Mouse (Mus musculus): Measurements from ENCODE around the gene 6030408B16Rik. TPM values are rescaled to one million over a fixed set of nuclear protein-coding genes. Genes with fewer than 3 reads are reported as not detected.
A peak's percentile ranks its signal among the peaks of the same experiment; 100 is the strongest.

The 6030408B16Rik gene
- polyA plus RNA-seq, 1 experiment from 2014 or later, result 4.4 TPM

DNA sequence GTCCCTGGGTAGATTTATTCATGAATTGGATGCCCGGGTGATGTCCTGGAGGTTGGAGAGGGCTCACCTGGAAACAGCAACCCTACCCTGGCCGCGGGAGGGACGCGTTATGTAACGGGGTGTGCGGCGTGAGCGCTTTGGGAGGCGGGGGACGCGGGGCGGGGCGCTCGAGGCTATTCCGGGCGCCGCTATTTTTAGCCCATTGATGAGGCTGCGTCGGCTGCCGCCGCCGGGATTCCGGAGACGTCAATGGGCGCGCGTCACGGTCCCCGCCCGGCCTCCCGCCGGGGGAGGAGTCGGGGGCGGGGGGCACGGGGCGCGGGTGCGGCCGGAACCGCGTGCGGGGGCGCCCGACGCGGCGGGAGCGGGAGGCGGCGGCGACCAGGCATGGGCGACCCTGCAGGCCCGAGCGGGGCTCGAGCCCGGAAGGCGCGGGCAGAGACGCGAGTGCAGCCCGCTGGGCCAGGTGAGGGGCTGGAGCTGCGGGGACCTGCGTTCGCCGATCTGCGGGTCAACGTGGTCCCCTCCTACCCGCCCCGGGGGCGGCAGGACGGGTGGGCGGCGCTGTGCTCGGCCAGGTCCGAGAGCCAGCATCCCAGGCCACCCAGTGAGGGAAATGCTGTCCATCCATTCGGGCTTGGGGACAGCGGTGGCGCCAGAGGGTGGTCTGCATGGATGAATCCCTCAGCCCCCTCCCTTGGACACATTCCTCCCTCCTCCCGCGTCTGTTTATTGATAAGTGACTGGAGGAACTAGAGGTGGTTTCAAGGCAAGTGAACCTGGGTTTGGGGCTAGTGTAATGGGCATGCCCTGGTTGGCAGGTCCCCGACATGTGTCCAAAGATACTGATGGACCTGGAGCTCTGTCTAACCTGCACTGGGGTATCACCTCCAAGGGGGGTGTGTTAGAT is 38.9 kb upstream of the 6030408B16Rik start, which contains the start of gene Nr4a1:
TSS of gene Nr4a1 (plus strand) at position 384 of the 910 bp plus-strand sequence.
- H3K27ac ChIP-seq (ENCODE audit: low read length), result 0 out of 2 replicates have a peak within 1 kb of the TSS, but pooled peaks have one; percentile 13
- H3K4me3 ChIP-seq (ENCODE audit: low read length), result peak within 1 kb of the TSS; percentile 61
- no peaks in the 10 kb centered on the region for H3K9me3 ChIP-seq (ENCODE audit: control insufficient read depth, low read length)
- H3K4me2 ChIP-seq (ENCODE audit: low read depth, low read length), result peak within 1 kb of the TSS; percentile 94
- no peaks in the 10 kb centered on the region for H3K36me3 ChIP-seq (ENCODE audit: control insufficient read depth, insufficient read depth, low read length)
- peak; percentile 70 for ATAC-seq
- 1% methylated on average over 77 of the region's 82 CpGs for WGBS
- H3K9ac ChIP-seq (ENCODE audit: low read depth, low read length), result peak within 1 kb of the TSS; percentile 78
- peaks cover 9% of the 10 kb centered on the region; the same call in 1 of the 2 replicates for H3K4me1 ChIP-seq (ENCODE audit: control insufficient read depth, insufficient read depth, low read length)
- no peaks in the 10 kb centered on the region for H3K27me3 ChIP-seq (replicated peaks; ENCODE audit: control insufficient read depth, insufficient read depth, low read length)

- Histone ChIP-seq H3K9ac (ENCODE audit: low read depth, low read length) (no peak overlapping the region), H3K4me2 (ENCODE audit: low read depth, low read length) (no peak overlapping the region), H3K27ac (ENCODE audit: low read length) (no peak overlapping the region), H3K27me3 (replicated peaks; ENCODE audit: control insufficient read depth, insufficient read depth, low read length) (no peaks in the 10 kb centered on the region), H3K9me3 (ENCODE audit: control insufficient read depth, low read length) (no peaks in the 10 kb centered on the region), H3K4me3 (ENCODE audit: low read length) (no peak overlapping the region), H3K36me3 (ENCODE audit: control insufficient read depth, insufficient read depth, low read length) (no peaks in the 10 kb centered on the region), H3K4me1 (ENCODE audit: control insufficient read depth, insufficient read depth, low read length) (peaks cover 22% of the 10 kb centered on the region)
- WGBS, result 91% methylated on average over 7 of the region's 7 CpGs
- ATAC-seq, result no peak
Measured at GRCm38 (mm10) chr15:101255842-101256462, 37.1 kb upstream of the 6030408B16Rik start.

DNA sequence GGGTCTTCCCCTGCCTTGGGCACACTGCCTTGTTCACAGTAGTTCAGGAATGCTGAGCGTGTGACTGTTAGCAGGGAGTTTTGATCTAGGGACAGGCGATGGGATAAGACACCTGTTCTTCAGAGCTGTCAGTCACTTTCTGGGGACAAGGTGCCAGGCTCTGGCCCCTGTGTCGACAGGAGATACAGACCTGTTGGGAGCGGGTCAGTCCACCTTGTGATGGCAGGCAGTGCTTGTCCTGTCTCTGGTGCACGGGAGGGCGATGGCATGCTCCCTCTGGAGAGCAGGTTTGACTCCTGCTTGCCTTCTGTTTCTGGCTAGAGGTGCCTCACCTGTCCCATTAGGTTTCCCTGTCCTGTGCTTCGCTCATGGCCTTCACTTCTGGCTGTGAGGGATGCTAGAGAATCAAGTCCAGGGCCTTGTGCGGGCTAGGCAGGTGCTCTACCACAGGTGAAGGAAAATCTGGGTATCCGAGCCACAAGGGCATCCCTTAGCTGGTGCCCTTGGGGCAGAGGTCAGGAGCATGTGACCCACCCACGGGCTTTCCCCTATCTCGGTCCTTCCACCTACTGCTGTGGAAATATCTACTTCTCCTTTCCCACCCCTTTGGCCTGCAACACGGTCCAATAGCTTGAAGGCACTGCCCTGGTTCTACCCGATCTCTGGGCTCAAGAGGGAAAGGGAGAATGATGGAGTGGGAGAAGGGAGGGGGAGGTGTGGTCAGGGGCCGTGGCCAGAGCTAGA is 36.4 kb upstream of the 6030408B16Rik start:
- Histone ChIP-seq H3K9ac (ENCODE audit: low read depth, low read length) (no peak overlapping the region), H3K27ac (ENCODE audit: low read length) (no peak overlapping the region), H3K9me3 (ENCODE audit: control insufficient read depth, low read length) (no peaks in the 10 kb centered on the region), H3K4me2 (ENCODE audit: low read depth, low read length) (no peak overlapping the region), H3K4me3 (ENCODE audit: low read length) (no peak overlapping the region), H3K27me3 (replicated peaks; ENCODE audit: control insufficient read depth, insufficient read depth, low read length) (no peaks in the 10 kb centered on the region), H3K4me1 (ENCODE audit: control insufficient read depth, insufficient read depth, low read length) (peaks cover 27% of the 10 kb centered on the region), H3K36me3 (ENCODE audit: control insufficient read depth, insufficient read depth, low read length) (no peaks in the 10 kb centered on the region)
- no peak for ATAC-seq
- WGBS, result 74% methylated on average over 14 of the region's 14 CpGs

GRCm38 (mm10) chr15:101258420-101258819 is 34.6 kb upstream of the 6030408B16Rik start:
- no peaks in the 10 kb centered on the region for H3K36me3 ChIP-seq (ENCODE audit: control insufficient read depth, insufficient read depth, low read length)
- ATAC-seq, result no peak
- H3K4me1 ChIP-seq (ENCODE audit: control insufficient read depth, insufficient read depth, low read length), result peaks cover 38% of the 10 kb centered on the region
- H3K27ac ChIP-seq (ENCODE audit: low read length), result no peak overlapping the region
- H3K9ac ChIP-seq (ENCODE audit: low read depth, low read length), result no peak overlapping the region
- H3K4me2 ChIP-seq (ENCODE audit: low read depth, low read length), result no peak overlapping the region
- H3K27me3 ChIP-seq (replicated peaks; ENCODE audit: control insufficient read depth, insufficient read depth, low read length), result no peaks in the 10 kb centered on the region
- no peaks in the 10 kb centered on the region for H3K9me3 ChIP-seq (ENCODE audit: control insufficient read depth, low read length)
- 82% methylated on average over 11 of the region's 11 CpGs for WGBS
- no peak overlapping the region for H3K4me3 ChIP-seq (ENCODE audit: low read length)

- WGBS, result 75% methylated on average over 3 of the region's 3 CpGs
- H3K36me3 ChIP-seq (ENCODE audit: control insufficient read depth, insufficient read depth, low read length), result no peaks in the 10 kb centered on the region
Measured at GRCm38 (mm10) chr15:101259922-101260321, 33.1 kb upstream of the 6030408B16Rik start.

GRCm38 (mm10) chr15:101260387-101260786 is 32.6 kb upstream of the 6030408B16Rik start:
- 40% methylated on average over 10 of the region's 10 CpGs for WGBS
- no peaks in the 10 kb centered on the region for H3K36me3 ChIP-seq (ENCODE audit: control insufficient read depth, insufficient read depth, low read length)
- peak overlapping the region; percentile 22; the same call in 1 of the 2 replicates for H3K9ac ChIP-seq (ENCODE audit: low read depth, low read length)
- peak overlapping the region; percentile 91 for H3K27ac ChIP-seq (ENCODE audit: low read length)
- H3K27me3 ChIP-seq (replicated peaks; ENCODE audit: control insufficient read depth, insufficient read depth, low read length), result no peaks in the 10 kb centered on the region
- H3K9me3 ChIP-seq (ENCODE audit: control insufficient read depth, low read length), result no peaks in the 10 kb centered on the region
- peaks cover 30% of the 10 kb centered on the region for H3K4me1 ChIP-seq (ENCODE audit: control insufficient read depth, insufficient read depth, low read length)
- peak; percentile 38; the same call in 1 of the 2 replicates for ATAC-seq
- 0 out of 2 replicates have a peak overlapping the region, but pooled peaks have one; percentile 5 for H3K4me2 ChIP-seq (ENCODE audit: low read depth, low read length)
- no peak overlapping the region for H3K4me3 ChIP-seq (ENCODE audit: low read length)

More at GRCm38 (mm10) chr15:101259922-101260321, 33.1 kb upstream of the 6030408B16Rik start:
- H3K4me3 ChIP-seq (ENCODE audit: low read length), result no peak overlapping the region
- H3K27ac ChIP-seq (ENCODE audit: low read length), result peak overlapping the region; percentile 91
- H3K4me2 ChIP-seq (ENCODE audit: low read depth, low read length), result no peak overlapping the region
- H3K4me1 ChIP-seq (ENCODE audit: control insufficient read depth, insufficient read depth, low read length), result peaks cover 30% of the 10 kb centered on the region
- no peaks in the 10 kb centered on the region for H3K27me3 ChIP-seq (replicated peaks; ENCODE audit: control insufficient read depth, insufficient read depth, low read length)
- H3K9ac ChIP-seq (ENCODE audit: low read depth, low read length), result peak overlapping the region; percentile 22; the same call in 1 of the 2 replicates
- ATAC-seq, result no peak
- H3K9me3 ChIP-seq (ENCODE audit: control insufficient read depth, low read length), result no peaks in the 10 kb centered on the region

DNA sequence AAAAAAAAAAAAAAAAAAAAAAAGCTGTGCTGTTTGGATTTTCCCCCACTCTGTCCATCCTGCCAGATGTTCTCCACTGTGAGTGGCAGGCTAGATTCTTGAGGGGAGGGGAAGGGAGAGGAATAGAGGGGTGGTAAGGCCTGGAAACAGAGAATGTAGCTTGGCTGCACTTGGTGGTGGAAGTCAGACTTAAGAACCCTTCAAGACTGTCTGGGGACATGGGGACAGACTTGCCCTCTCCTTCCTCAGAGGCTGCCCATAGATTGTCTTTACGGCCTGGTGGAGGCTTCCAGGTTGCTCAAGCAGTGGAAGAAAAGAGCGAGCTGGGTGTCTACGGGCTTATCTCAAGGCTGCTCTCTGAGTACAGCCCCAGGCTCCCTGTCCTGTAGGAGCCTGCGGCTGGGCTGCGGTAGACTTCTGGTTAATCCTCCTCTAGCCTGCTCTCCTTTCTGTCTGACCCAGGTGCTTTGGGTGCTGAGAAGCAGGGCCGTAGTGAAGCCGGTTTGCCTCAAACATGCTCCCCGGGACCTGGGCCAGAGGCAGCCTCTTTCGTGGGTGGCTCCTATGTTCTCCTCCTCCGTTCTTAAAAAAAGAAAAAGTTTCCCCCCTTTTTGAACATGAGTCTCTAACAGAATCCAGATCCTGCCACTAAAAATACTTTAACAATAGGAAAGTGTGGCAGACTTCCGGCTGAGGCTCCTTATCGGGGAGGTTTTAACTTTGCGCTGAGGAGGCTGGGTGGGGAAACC is 32.0 kb upstream of the 6030408B16Rik start:
- Histone ChIP-seq H3K9ac (ENCODE audit: low read depth, low read length) (peak overlapping the region; percentile 42), H3K4me2 (ENCODE audit: low read depth, low read length) (no peak overlapping the region), H3K4me3 (ENCODE audit: low read length) (no peak overlapping the region), H3K9me3 (ENCODE audit: control insufficient read depth, low read length) (no peaks in the 10 kb centered on the region), H3K4me1 (ENCODE audit: control insufficient read depth, insufficient read depth, low read length) (peaks cover 37% of the 10 kb centered on the region), H3K27me3 (replicated peaks; ENCODE audit: control insufficient read depth, insufficient read depth, low read length) (no peaks in the 10 kb centered on the region), H3K27ac (ENCODE audit: low read length) (peak overlapping the region; percentile 91), H3K36me3 (ENCODE audit: control insufficient read depth, insufficient read depth, low read length) (no peaks in the 10 kb centered on the region)
- peak; percentile 41; the same call in 1 of the 2 replicates for ATAC-seq
- WGBS, result 29% methylated on average over 13 of the region's 13 CpGs

DNA sequence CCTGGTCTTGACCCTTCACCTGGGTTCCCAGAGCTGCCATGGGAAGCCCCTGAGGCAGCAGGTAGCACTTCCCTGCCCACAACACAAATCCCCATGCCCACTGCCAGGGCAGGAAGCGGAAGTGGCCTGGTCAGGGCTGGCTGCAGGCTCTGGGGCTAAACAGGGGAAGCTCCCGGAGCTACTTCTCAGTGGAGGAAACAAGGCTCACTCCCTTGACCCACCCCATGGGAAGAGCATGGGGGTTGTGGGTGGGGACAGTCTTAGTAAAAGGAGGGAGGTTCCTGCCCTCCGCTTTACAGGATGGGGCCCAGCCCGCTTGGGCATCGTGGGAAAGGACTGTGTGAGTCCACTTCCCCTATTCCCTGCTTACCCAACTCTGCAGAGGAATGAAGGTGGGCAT is 30.5 kb upstream of the 6030408B16Rik start:
- peak overlapping the region; percentile 38; the same call in 1 of the 2 replicates for H3K9ac ChIP-seq (ENCODE audit: low read depth, low read length)
- H3K27ac ChIP-seq (ENCODE audit: low read length), result peak overlapping the region; percentile 30; the same call in 1 of the 2 replicates
- no peaks in the 10 kb centered on the region for H3K27me3 ChIP-seq (replicated peaks; ENCODE audit: control insufficient read depth, insufficient read depth, low read length)
- no peaks in the 10 kb centered on the region for H3K36me3 ChIP-seq (ENCODE audit: control insufficient read depth, insufficient read depth, low read length)
- no peak for ATAC-seq
- H3K4me1 ChIP-seq (ENCODE audit: control insufficient read depth, insufficient read depth, low read length), result peaks cover 45% of the 10 kb centered on the region
- no peaks in the 10 kb centered on the region for H3K9me3 ChIP-seq (ENCODE audit: control insufficient read depth, low read length)
- no peak overlapping the region for H3K4me3 ChIP-seq (ENCODE audit: low read length)
- H3K4me2 ChIP-seq (ENCODE audit: low read depth, low read length), result no peak overlapping the region
- 62% methylated on average over 5 of the region's 5 CpGs for WGBS
